Mouse (Mus musculus): Measurements from ENCODE around the gene Wdr5b. TPM values are rescaled to one million over a fixed set of nuclear protein-coding genes. Genes with fewer than 3 reads are reported as not detected.

Gene Wdr5b
- total RNA-seq, 1 experiment from 2014 or later, result 3.6 TPM

- no peak for DNase-seq
Observed at GRCm38 (mm10) chr16:36071071-36071449, 30.1 kb downstream of the Wdr5b start.

GRCm38 (mm10) chr16:36071450-36072379 is 30.7 kb downstream of the Wdr5b start, which contains the start of the genes Fam162a and Ccdc58:
Gene Fam162a (minus strand): TSS chr16:36071594.
Gene Ccdc58 (plus strand): TSS chr16:36071685.
- DNase-seq, result peak; percentile 96

GRCm38 (mm10) chr16:36072410-36073011 is 31.5 kb downstream of the Wdr5b start:
- DNase-seq, result no peak

GRCm38 (mm10) chr16:36074772-36075171 is 33.8 kb downstream of the Wdr5b start:
- no peak for DNase-seq

GRCm38 (mm10) chr16:36079916-36080315 is 38.9 kb downstream of the Wdr5b start:
- peak; percentile 16 for DNase-seq

- no peak for DNase-seq
Observed at GRCm38 (mm10) chr16:36087846-36088245, 46.9 kb downstream of the Wdr5b start.

GRCm38 (mm10) chr16:36089065-36089464 is 48.1 kb downstream of the Wdr5b start:
- DNase-seq, result peak; percentile 30

- DNase-seq, result peak; percentile 19
Observed at GRCm38 (mm10) chr16:36089850-36090616, 49.0 kb downstream of the Wdr5b start.

- no peak for DNase-seq
Observed at GRCm38 (mm10) chr16:36090785-36091509, 50.0 kb downstream of the Wdr5b start.

Other genes starting within 250 kb of the Wdr5b start
- 10.0 and 15.4 TPM in 2 replicates for gene Parp14, start 169.6 kb upstream of the Wdr5b start, total RNA-seq (2021)
- gene Parp9, start 102.7 kb upstream of the Wdr5b start, total RNA-seq (2021), result 13.8 and 16.1 TPM in 2 replicates
- 9.4 and 11.7 TPM in 2 replicates for gene Dtx3l, start 102.0 kb upstream of the Wdr5b start, total RNA-seq (2021)
- 62.9 and 69.5 TPM in 2 replicates for gene Kpna1, start 62.4 kb upstream of the Wdr5b start, total RNA-seq (2021)
- 206 and 210 TPM in 2 replicates for gene Fam162a, start 30.4 kb downstream of the Wdr5b start, total RNA-seq (2021)
- 50.9 and 54.6 TPM in 2 replicates for gene Ccdc58, start 30.5 kb downstream of the Wdr5b start, total RNA-seq (2021)
- not detected in 2 replicates for gene Csta1, start 90.1 kb downstream of the Wdr5b start, total RNA-seq (2021)
- not detected in 2 replicates for gene Stfa2l1, start 115.6 kb downstream of the Wdr5b start, total RNA-seq (2021)
- gene Gm5483, start 143.0 kb downstream of the Wdr5b start, total RNA-seq (2021), result 1.0 TPM in 1 of 2 replicates, not detected in the other
- gene Gm5416, start 169.2 kb downstream of the Wdr5b start, total RNA-seq (2021), result not detected in 2 replicates
- not detected in 2 replicates for gene 2010005H15Rik, start 180.3 kb downstream of the Wdr5b start, total RNA-seq (2021)
- gene Stfa1, start 235.8 kb downstream of the Wdr5b start, total RNA-seq (2021), result not detected in 2 replicates